Mouse (Mus musculus) hindbrain, embryonic 16.5 days (tissue): ENCODE data around the gene Serinc5. TPM values are rescaled to one million over a fixed set of nuclear protein-coding genes. Genes with fewer than 3 reads are reported as not detected.
A peak's percentile ranks its signal among the peaks of the same experiment; 100 is the strongest.
"Not testable (repeated sequence)": the region's sequence is repeated elsewhere in the genome, so short reads cannot be mapped to it uniquely, and the experiment has no call there.

Source experiments
- ATAC-seq: fragments of 200-750 bp; cut with Nextera tagmentation; 2 replicates; pipeline ENCODE4 v1.8.0; 2017; ENCODE audit warnings: moderate TSS enrichment, moderate library complexity
- H3K27ac ChIP-seq: fragments of 300-500 bp; sonication (generic); 2 replicates; pipeline ENCODE4 v1.5.1; 2014; ENCODE audit warnings: low read depth, mild to moderate bottlenecking, control low read depth, low read length, moderate library complexity
- H3K27me3 ChIP-seq: fragments of 300-500 bp; sonication (generic); replicated peaks from 2 replicates; pipeline ENCODE4 v1.6.1; 2014; ENCODE audit warnings: low read length; ENCODE audit not compliant: control insufficient read depth, insufficient read depth
- H3K36me3 ChIP-seq: fragments of 300-500 bp; sonication (generic); 2 replicates; pipeline ENCODE4 v1.6.1; 2014; ENCODE audit warnings: mild to moderate bottlenecking, low read length, moderate library complexity, mixed read lengths; ENCODE audit not compliant: control insufficient read depth, insufficient read depth
- H3K4me1 ChIP-seq: fragments of 300-500 bp; sonication (generic); 2 replicates; pipeline ENCODE4 v1.6.1; 2014; ENCODE audit warnings: low read depth, low read length; ENCODE audit not compliant: control insufficient read depth, insufficient read depth
- H3K4me2 ChIP-seq: fragments of 300-500 bp; sonication (generic); 2 replicates; pipeline ENCODE4 v1.6.1; 2014; ENCODE audit warnings: mild to moderate bottlenecking, low read length, control low read depth, moderate library complexity
- H3K4me3 ChIP-seq: fragments of 300-500 bp; sonication (generic); 2 replicates; pipeline ENCODE4 v1.5.1; 2014; ENCODE audit warnings: mild to moderate bottlenecking, low read length, control low read depth, moderate library complexity
- H3K9ac ChIP-seq: fragments of 300-500 bp; sonication (generic); 2 replicates; pipeline ENCODE4 v1.6.1; 2014; ENCODE audit warnings: low read depth, mild to moderate bottlenecking, control low read depth, low read length, moderate library complexity
- H3K9me3 ChIP-seq: fragments of 300-500 bp; sonication (generic); 2 replicates; pipeline ENCODE4 v1.6.1; 2014; ENCODE audit warnings: mild to moderate bottlenecking, low read length, moderate library complexity; ENCODE audit not compliant: control insufficient read depth
- WGBS: fragments of 180-500 bp; shearing (Covaris S2); extraction: QIAGEN DNeasy Blood & Tissue Kit; methylation state at CpG from one replicate; pipeline ENCODE4 v1.1.7; 2014; 5-methylcytosine and 5-hydroxymethylcytosine counted together
- polyA plus RNA-seq: library from polyadenylated mRNA; unstranded; fragments of >200 nt; fragmentation: Nextera tagmentation; extraction: Ambion mirVana; gene quantifications from 2 replicates; pipeline ENCODE4 v1.2.1, GENCODE M21; 2015

Gene Serinc5
- polyA plus RNA-seq, 1 experiment from 2014 or later = 14.7 TPM

GRCm38 (mm10) chr13:92592268-92592785 lies 18.6 kb upstream of the Serinc5 start:
- H3K27ac ChIP-seq = no peak overlapping the region
- no peak overlapping the region for H3K4me2 ChIP-seq
- H3K27me3 ChIP-seq = no peaks in the 10 kb centered on the region
- peaks cover 9% of the 10 kb centered on the region for H3K4me1 ChIP-seq
- no peak overlapping the region for H3K9ac ChIP-seq
- 34% methylated on average over 5 of the region's 5 CpGs for WGBS
- ATAC-seq = no peak
- no peaks in the 10 kb centered on the region for H3K36me3 ChIP-seq
- H3K9me3 ChIP-seq = no peaks in the 10 kb centered on the region
- H3K4me3 ChIP-seq = no peak overlapping the region

- Histone ChIP-seq H3K9me3 (no peaks in the 10 kb centered on the region), H3K4me3 (no peak overlapping the region), H3K27me3 (no peaks in the 10 kb centered on the region), H3K4me2 (no peak overlapping the region), H3K4me1 (peaks cover 9% of the 10 kb centered on the region), H3K36me3 (no peaks in the 10 kb centered on the region), H3K27ac (no peak overlapping the region), H3K9ac (no peak overlapping the region)
- WGBS = 17% methylated on average over 12 of the region's 12 CpGs
- peak; percentile 52; the same call in 1 of the 2 replicates for ATAC-seq
Measured at GRCm38 (mm10) chr13:92592786-92593635, 17.9 kb upstream of the Serinc5 start.

GRCm38 (mm10) chr13:92593731-92594396 lies 17.0 kb upstream of the Serinc5 start:
- Histone ChIP-seq H3K27ac (no peak overlapping the region), H3K4me3 (no peak overlapping the region), H3K9ac (no peak overlapping the region), H3K9me3 (no peaks in the 10 kb centered on the region), H3K27me3 (no peaks in the 10 kb centered on the region), H3K36me3 (no peaks in the 10 kb centered on the region), H3K4me1 (peaks cover 9% of the 10 kb centered on the region), H3K4me2 (no peak overlapping the region)
- WGBS = 17% methylated on average over 3 of the region's 3 CpGs
- peak; percentile 10; the same call in 1 of the 2 replicates for ATAC-seq

GRCm38 (mm10) chr13:92594481-92594880 lies 16.4 kb upstream of the Serinc5 start:
- WGBS = 25% methylated on average over 6 of the region's 6 CpGs
- Histone ChIP-seq H3K27ac (no peak overlapping the region), H3K4me1 (peaks cover 9% of the 10 kb centered on the region), H3K4me3 (no peak overlapping the region), H3K4me2 (no peak overlapping the region), H3K9ac (no peak overlapping the region), H3K9me3 (no peaks in the 10 kb centered on the region), H3K27me3 (no peaks in the 10 kb centered on the region), H3K36me3 (no peaks in the 10 kb centered on the region)
- peak; percentile 50; the same call in 1 of the 2 replicates for ATAC-seq

- Histone ChIP-seq H3K27ac (no peak overlapping the region), H3K36me3 (no peaks in the 10 kb centered on the region), H3K9me3 (no peaks in the 10 kb centered on the region), H3K9ac (no peak overlapping the region), H3K4me1 (peaks cover 9% of the 10 kb centered on the region), H3K4me3 (no peak overlapping the region), H3K27me3 (no peaks in the 10 kb centered on the region), H3K4me2 (no peak overlapping the region)
- no peak for ATAC-seq
- 79% methylated on average over 3 of the region's 3 CpGs for WGBS
Measured at GRCm38 (mm10) chr13:92594907-92595306, 16.0 kb upstream of the Serinc5 start.

- Histone ChIP-seq H3K36me3 (no peaks in the 10 kb centered on the region), H3K4me2 (no peak overlapping the region), H3K27ac (no peak overlapping the region), H3K9me3 (no peaks in the 10 kb centered on the region), H3K4me1 (peaks cover 9% of the 10 kb centered on the region), H3K4me3 (no peak overlapping the region), H3K27me3 (no peaks in the 10 kb centered on the region), H3K9ac (no peak overlapping the region)
- 77% methylated on average over 3 of the region's 3 CpGs for WGBS
- no peak for ATAC-seq
Measured at GRCm38 (mm10) chr13:92595424-92595823, 15.5 kb upstream of the Serinc5 start.

- H3K27ac ChIP-seq, H3K4me1 ChIP-seq, H3K27me3 ChIP-seq, H3K36me3 ChIP-seq, H3K4me3 ChIP-seq, H3K9me3 ChIP-seq, ATAC-seq, H3K9ac ChIP-seq, H3K4me2 ChIP-seq: not testable (repeated sequence)
- 78% methylated on average over 4 of the region's 4 CpGs for WGBS
Measured at GRCm38 (mm10) chr13:92605306-92605705, 5.6 kb upstream of the Serinc5 start.

- no peak for ATAC-seq
- H3K4me2 ChIP-seq = peak overlapping the region; percentile 95
- H3K4me3 ChIP-seq = peak overlapping the region; percentile 92
- no peaks in the 10 kb centered on the region for H3K9me3 ChIP-seq
- 11% methylated on average over 13 of the region's 13 CpGs for WGBS
- H3K27ac ChIP-seq = 0 out of 2 replicates have a peak overlapping the region, but pooled peaks have one; percentile 86
- peaks cover 17% of the 10 kb centered on the region for H3K4me1 ChIP-seq
- no peak overlapping the region; the same call in 1 of the 2 replicates for H3K9ac ChIP-seq
- no peaks in the 10 kb centered on the region for H3K27me3 ChIP-seq
- no peaks in the 10 kb centered on the region for H3K36me3 ChIP-seq
Measured at GRCm38 (mm10) chr13:92609486-92610310, 1.2 kb upstream of the Serinc5 start.
